Mouse (Mus musculus): Measurements from ENCODE around the gene Abhd10.

GRCm38 (mm10) chr16:45713261-45713660 lies 29.5 kb downstream of the Abhd10 start:
- TF ChIP-seq CTCF (IDR thresholded peaks at IDR 0.05; ENCODE audit: borderline replicate concordance, insufficient read depth, low read depth, low read length) = no peak
- no peak for TF ChIP-seq POLR2A (IDR thresholded peaks at IDR 0.05; ENCODE audit: borderline replicate concordance, insufficient read depth, low read length)
